Mouse (Mus musculus): ENCODE measurements at regions not wholly inside any gene's neighbourhood (a gene's known extent, or its start where the extent isn't known, plus 50 kb on each side); places are given as distances from the start of the nearest gene placed in this dataset.

- TF ChIP-seq POLR2A (IDR thresholded peaks at IDR 0.05; ENCODE audit: borderline replicate concordance, insufficient read depth, low read length), result no peak
- TF ChIP-seq CTCF (IDR thresholded peaks at IDR 0.05; ENCODE audit: borderline replicate concordance, insufficient read depth, low read depth, low read length), result no peak
Measured at GRCm38 (mm10) chr10:91313316-91313715, 132.2 kb upstream of the Tmpo start.
